Mouse (Mus musculus) brain, embryonic 14.5 days (tissue): Measurements from ENCODE around the gene Uri1.

Source experiments
- CTCF ChIP-seq: fragments of 200-500 bp; IDR thresholded peaks from 2 replicates; pipeline ENCODE4 v1.5.1; 2012; ENCODE audit warnings: inconsistent platforms, mild to moderate bottlenecking, moderate library complexity, borderline replicate concordance; ENCODE audit not compliant: insufficient read depth, insufficient read length; ENCODE audit errors: extremely low read depth
- POLR2A ChIP-seq: fragments of 200-500 bp; IDR thresholded peaks from 2 replicates; pipeline ENCODE4 v1.6.1; 2012; ENCODE audit warnings: mild to moderate bottlenecking, inconsistent platforms, borderline replicate concordance; ENCODE audit not compliant: poor library complexity, insufficient read depth, insufficient read length, severe bottlenecking; ENCODE audit errors: extremely low read depth

DNA sequence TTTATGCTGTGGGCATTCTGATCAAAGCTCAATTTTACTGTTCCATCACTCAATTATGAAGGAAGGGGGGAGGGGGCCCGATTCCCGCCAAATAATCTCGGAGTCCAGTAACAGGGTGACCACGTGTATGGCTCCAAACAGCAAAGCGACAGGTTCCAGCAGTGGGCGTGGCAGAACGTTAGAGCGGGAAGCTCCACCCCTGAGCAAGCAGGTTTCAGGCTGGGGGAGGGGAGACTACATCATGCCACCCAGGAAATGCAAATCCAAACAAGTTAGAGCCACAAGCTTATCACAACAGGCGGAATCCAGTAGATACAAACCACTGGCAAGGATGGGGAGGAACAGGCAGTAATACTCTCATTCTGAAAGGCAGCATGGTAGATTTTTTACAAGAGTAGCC, 71.5 kb downstream of the Uri1 start:
- TF ChIP-seq CTCF: no peak
- TF ChIP-seq POLR2A: no peak
